Mouse (Mus musculus) cerebellum, adult 2 months (tissue): Measurements from ENCODE around the gene Kcnb1. TPM values are rescaled to one million over a fixed set of nuclear protein-coding genes. Genes with fewer than 3 reads are reported as not detected.

Experiments used
- DNase-seq, 2 experiments: peaks; one replicate each; pipeline ENCODE4 v3.0.0; 2021
- H3K27ac ChIP-seq: fragments of 200-500 bp; 2 replicates; pipeline ENCODE4 v1.5.1; 2012; ENCODE audit warnings: low read length, control low read depth, inconsistent platforms; ENCODE audit not compliant: insufficient read depth
- H3K27me3 ChIP-seq: fragments of 200-500 bp; 2 replicates; pipeline ENCODE4 v1.6.1; 2012; ENCODE audit warnings: inconsistent platforms, mild to moderate bottlenecking, low read length, moderate library complexity; ENCODE audit not compliant: control insufficient read depth, insufficient read depth
- H3K4me1 ChIP-seq: fragments of 200-500 bp; 2 replicates; pipeline ENCODE4 v1.6.1; 2011; ENCODE audit warnings: low read length; ENCODE audit not compliant: control insufficient read depth, insufficient read depth
- H3K4me3 ChIP-seq: fragments of 200-500 bp; replicated peaks from 2 replicates; pipeline ENCODE3; 2011; ENCODE audit warnings: mild to moderate bottlenecking, low read depth, low read length, control low read depth; ENCODE audit not compliant: insufficient read depth
- CTCF ChIP-seq: fragments of 200-500 bp; IDR thresholded peaks from 2 replicates; pipeline ENCODE4 v1.5.1; 2011; ENCODE audit warnings: low read depth, mild to moderate bottlenecking, control low read depth, low read length, moderate library complexity, borderline replicate concordance; ENCODE audit not compliant: insufficient read depth
- POLR2A ChIP-seq: fragments of 200-500 bp; IDR thresholded peaks from 2 replicates; pipeline ENCODE4 v1.6.1; 2011; ENCODE audit warnings: low read length, control low read depth, borderline replicate concordance; ENCODE audit not compliant: insufficient read depth
- WGBS: fragments of 180-500 bp; shearing (Covaris S2); methylation state at CpG from one replicate; pipeline ENCODE4 v1.1.7; 2018; 5-methylcytosine and 5-hydroxymethylcytosine counted together
- polyA plus RNA-seq: library from polyadenylated mRNA; depleted of rRNA; stranded (reverse); fragments of >200 nt; gene quantifications from 2 replicates; pipeline ENCODE4 v1.2.3, GENCODE M21; 2012

Kcnb1 gene
- polyA plus RNA-seq, 1 experiment, result 9.2 TPM

DNA sequence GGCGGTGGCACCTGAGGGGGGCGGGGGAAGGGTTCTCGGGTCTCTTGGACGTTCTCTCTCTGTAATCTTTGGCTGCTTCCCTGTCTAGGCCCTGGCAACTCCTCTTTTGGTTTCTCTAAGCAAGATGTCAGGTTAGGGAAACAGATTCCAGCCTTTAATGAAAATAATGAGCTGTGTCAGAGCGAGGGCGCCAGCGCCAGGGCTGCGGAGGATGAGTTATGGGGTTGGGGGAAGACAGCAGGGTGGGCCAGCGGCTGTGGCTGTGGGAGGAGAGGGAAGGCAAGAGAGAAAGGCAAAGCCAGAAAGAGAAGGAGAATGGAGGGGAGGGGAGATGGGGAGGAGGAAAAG is 60.4 kb downstream of the Kcnb1 start:
- Histone ChIP-seq H3K27ac (no peak overlapping the region), H3K4me3 (no peak overlapping the region), H3K4me1 (no peaks in the 10 kb centered on the region), H3K27me3 (no peaks in the 10 kb centered on the region)
- 56% methylated on average over 9 of the region's 9 CpGs for WGBS
- TF ChIP-seq CTCF (no peak), POLR2A (no peak)
- no peak for DNase-seq

DNA sequence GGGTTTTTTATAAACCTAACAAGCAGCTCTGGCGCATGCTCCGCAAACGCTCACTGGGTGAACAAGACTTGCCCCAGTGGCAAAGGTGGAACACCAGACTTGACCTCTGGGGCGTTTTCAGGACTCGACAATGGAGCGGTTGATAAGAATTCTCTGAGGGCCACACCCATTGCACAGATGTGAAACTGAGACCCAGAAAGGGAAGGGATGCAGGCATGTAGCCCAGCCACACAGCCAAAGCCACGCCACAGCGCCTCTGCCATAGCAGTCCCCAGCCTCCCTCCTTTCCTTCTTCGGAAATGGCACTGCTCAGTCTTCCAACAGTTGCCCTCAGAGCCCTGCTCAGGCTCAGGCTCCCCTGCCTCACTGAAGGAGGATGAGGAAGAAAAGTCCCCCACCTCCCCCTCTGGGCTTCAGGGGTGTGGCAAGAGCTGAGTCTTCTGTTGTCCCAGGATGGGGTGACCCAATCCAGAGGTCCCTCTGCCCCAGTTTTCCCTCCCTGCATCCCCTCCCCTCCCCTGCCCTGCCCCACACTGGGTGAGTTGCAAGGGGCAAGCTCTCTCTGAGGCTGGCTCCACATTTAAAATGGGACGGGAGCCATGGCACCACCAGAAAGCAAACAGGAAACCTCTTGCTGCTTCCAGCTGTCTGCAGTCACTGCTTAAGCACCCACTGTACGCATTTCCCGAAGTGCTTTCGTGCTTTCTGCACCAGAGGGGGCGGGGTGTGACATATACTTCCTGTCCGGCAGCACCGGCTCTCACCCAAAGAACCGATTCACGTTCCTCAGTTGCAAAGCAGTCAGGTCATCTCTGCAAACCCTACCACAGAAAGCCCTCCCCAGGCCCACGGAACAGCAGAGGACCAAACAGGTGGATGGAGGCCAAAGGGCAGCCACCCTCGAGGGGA is 61.0 kb downstream of the Kcnb1 start:
- H3K4me1 ChIP-seq, result no peaks in the 10 kb centered on the region; the same call in 1 of the 2 replicates
- no peak overlapping the region for H3K27ac ChIP-seq
- WGBS, result 63% methylated on average over 20 of the region's 20 CpGs
- no peaks in the 10 kb centered on the region for H3K27me3 ChIP-seq
- DNase-seq, result no peak
- TF ChIP-seq POLR2A (no peak), CTCF (no peak)
- H3K4me3 ChIP-seq, result no peak overlapping the region

DNA sequence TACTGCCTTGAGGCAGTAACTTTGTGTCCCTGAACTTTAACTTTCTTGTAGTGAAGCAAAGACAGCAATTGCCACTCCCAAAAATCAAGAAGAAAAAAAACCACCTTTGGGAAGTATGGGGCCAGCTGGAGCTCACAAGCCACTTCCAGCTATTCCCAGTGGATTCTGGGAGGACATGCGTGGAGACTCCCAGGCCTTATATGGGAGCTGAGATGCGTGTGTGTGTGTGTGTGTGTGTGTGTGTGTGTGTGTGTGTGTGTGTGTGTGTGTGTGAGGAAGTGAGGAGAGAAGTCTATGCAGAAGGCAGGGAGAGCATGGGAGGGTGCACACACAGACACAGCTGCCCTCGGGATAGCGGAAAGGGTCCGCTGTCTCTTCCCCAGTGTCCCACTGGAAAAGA is 62.6 kb downstream of the Kcnb1 start:
- Histone ChIP-seq H3K4me3 (no peak overlapping the region), H3K27me3 (no peaks in the 10 kb centered on the region), H3K4me1 (no peaks in the 10 kb centered on the region; the same call in 1 of the 2 replicates), H3K27ac (no peak overlapping the region)
- WGBS, result 85% methylated on average over 5 of the region's 5 CpGs
- TF ChIP-seq CTCF (no peak), POLR2A (no peak)
- DNase-seq, result no peak

GRCm38 (mm10) chr2:167125781-167126180 is 64.2 kb downstream of the Kcnb1 start:
- DNase-seq, result no peak
- TF ChIP-seq CTCF (no peak), POLR2A (no peak)
- Histone ChIP-seq H3K27ac (no peak overlapping the region), H3K4me3 (no peak overlapping the region), H3K4me1 (no peaks in the 10 kb centered on the region; the same call in 1 of the 2 replicates), H3K27me3 (no peaks in the 10 kb centered on the region)
- WGBS, result 55% methylated on average over 4 of the region's 4 CpGs

- no peak for DNase-seq
- WGBS, result 39% methylated on average over 11 of the region's 11 CpGs
- TF ChIP-seq POLR2A (no peak), CTCF (no peak)
- no peak overlapping the region for H3K27ac ChIP-seq
- no peaks in the 10 kb centered on the region; the same call in 1 of the 2 replicates for H3K4me1 ChIP-seq
- no peak overlapping the region for H3K4me3 ChIP-seq
- no peaks in the 10 kb centered on the region for H3K27me3 ChIP-seq
Observed at GRCm38 (mm10) chr2:167123936-167124335, 66.0 kb downstream of the Kcnb1 start.

DNA sequence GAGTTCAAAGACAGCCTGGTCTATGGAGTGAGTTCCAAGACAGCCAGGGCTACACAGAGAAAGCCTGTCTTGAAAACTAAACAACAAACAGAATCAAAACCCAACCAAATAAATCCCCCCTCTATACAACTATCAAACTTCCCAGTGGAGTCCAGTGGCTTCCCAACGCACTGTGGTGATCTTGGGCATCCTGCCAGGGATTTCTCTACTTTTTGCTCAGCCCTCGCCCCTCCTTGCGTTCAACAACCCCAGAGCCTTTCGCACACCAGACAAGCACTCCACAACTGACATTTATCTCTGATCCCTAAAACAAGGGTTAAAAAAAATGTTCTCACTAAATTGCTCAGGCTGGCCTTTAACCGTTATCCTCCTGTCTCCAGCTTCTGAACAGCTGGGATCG is 67.2 kb downstream of the Kcnb1 start:
- H3K27me3 ChIP-seq, result no peaks in the 10 kb centered on the region
- no peak for DNase-seq
- TF ChIP-seq CTCF, result no peak
- TF ChIP-seq POLR2A, result no peak
- H3K27ac ChIP-seq, result no peak overlapping the region
- 71% methylated on average over 6 of the region's 6 CpGs for WGBS
- no peaks in the 10 kb centered on the region; the same call in 1 of the 2 replicates for H3K4me1 ChIP-seq
- H3K4me3 ChIP-seq, result no peak overlapping the region

DNA sequence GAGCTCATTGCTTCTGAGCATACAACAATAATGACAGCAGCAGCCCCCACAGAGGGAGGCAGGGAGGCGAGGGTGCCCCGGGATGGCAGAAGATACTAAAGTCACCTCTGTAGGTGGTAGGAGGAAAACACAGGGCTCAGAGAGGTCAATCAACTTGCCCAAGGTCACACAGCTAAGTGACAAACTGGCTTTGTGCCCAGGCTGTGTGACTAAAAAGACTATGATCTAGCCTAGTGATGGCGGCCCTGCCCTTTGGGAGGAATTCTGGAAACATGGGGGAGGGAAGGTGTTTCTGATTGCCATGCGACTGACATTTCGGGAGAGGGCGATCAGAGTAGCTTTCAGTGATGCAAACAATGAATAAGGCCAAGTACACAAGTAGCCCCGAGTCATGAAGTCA is 68.0 kb downstream of the Kcnb1 start:
- no peaks in the 10 kb centered on the region for H3K27me3 ChIP-seq
- TF ChIP-seq POLR2A (no peak), CTCF (no peak)
- H3K27ac ChIP-seq, result no peak overlapping the region
- no peak for DNase-seq
- no peak overlapping the region for H3K4me3 ChIP-seq
- WGBS, result 86% methylated on average over 7 of the region's 7 CpGs
- H3K4me1 ChIP-seq, result no peaks in the 10 kb centered on the region; the same call in 1 of the 2 replicates

DNA sequence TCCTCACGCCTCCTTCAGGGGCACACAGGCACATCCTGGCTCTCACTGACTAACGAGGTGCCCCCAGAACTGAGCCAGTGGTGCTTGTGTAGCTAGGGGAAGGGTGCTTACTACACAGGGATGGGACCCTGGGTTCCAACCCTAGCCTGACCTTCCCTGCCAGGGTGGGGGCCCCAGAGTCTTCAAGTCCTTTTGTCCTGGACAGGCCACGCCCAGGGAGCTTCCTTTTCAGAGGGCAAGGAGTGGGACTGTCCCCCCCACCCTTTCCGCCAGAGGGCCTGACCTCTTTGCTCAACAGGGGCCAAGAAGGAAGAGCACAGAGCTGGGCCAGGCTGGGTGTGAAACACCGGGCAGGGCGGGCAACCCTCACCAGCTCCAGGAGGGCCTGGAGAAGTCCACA is 68.7 kb downstream of the Kcnb1 start:
- DNase-seq, result no peak
- H3K27ac ChIP-seq, result no peak overlapping the region
- TF ChIP-seq CTCF, result no peak
- no peaks in the 10 kb centered on the region; the same call in 1 of the 2 replicates for H3K4me1 ChIP-seq
- no peak overlapping the region for H3K4me3 ChIP-seq
- no peaks in the 10 kb centered on the region for H3K27me3 ChIP-seq
- 87% methylated on average over 6 of the region's 6 CpGs for WGBS
